Mouse (Mus musculus) urinary bladder, postnatal 4 days (tissue): ENCODE measurements around the gene Mrpl34.
A peak's percentile ranks its signal among the peaks of the same experiment; 100 is the strongest.

Experiments used
- DNase-seq, 2 experiments: peaks; one replicate each; pipeline ENCODE4 v3.0.0; 2021 to 2022; ENCODE audit warnings: low spot score in 2 of 2

The Mrpl34 gene

GRCm38 (mm10) chr8:71468916-71469315 lies 4.2 kb downstream of the Mrpl34 start, which contains the start of gene Dda1:
Gene Dda1, plus strand, starts transcription at chr8:71469199.
- peak; percentile 96 for DNase-seq

- DNase-seq: peak in 1 of 2 experiments; percentile 50
Measured at GRCm38 (mm10) chr8:71469411-71469810, 4.7 kb downstream of the Mrpl34 start.

GRCm38 (mm10) chr8:71470146-71470912 lies 5.6 kb downstream of the Mrpl34 start:
- no peak for DNase-seq

GRCm38 (mm10) chr8:71470913-71471255 lies 6.1 kb downstream of the Mrpl34 start:
- no peak for DNase-seq

- DNase-seq: no peak
Measured at GRCm38 (mm10) chr8:71471861-71472260, 7.1 kb downstream of the Mrpl34 start.

- no peak for DNase-seq
Measured at GRCm38 (mm10) chr8:71472601-71473386, 8.0 kb downstream of the Mrpl34 start.

GRCm38 (mm10) chr8:71474344-71474743 lies 9.6 kb downstream of the Mrpl34 start:
- no peak for DNase-seq

GRCm38 (mm10) chr8:71474785-71475701 lies 10.3 kb downstream of the Mrpl34 start:
- DNase-seq: no peak

- no peak for DNase-seq
Measured at GRCm38 (mm10) chr8:71475702-71476075, 10.9 kb downstream of the Mrpl34 start.

GRCm38 (mm10) chr8:71476099-71476940 lies 11.6 kb downstream of the Mrpl34 start:
- DNase-seq: peak; percentile 77 to 81

GRCm38 (mm10) chr8:71477196-71477845 lies 12.6 kb downstream of the Mrpl34 start:
- no peak for DNase-seq

GRCm38 (mm10) chr8:71478943-71479342 lies 14.2 kb downstream of the Mrpl34 start:
- no peak for DNase-seq

GRCm38 (mm10) chr8:71483932-71484331 lies 19.2 kb downstream of the Mrpl34 start:
- no peak for DNase-seq

GRCm38 (mm10) chr8:71484736-71485135 lies 20.0 kb downstream of the Mrpl34 start:
- DNase-seq: no peak

- DNase-seq: peak; percentile 78 to 87
Measured at GRCm38 (mm10) chr8:71485142-71486135, 20.7 kb downstream of the Mrpl34 start, which contains the start of gene Ano8. Gene Ano8, minus strand, starts transcription at chr8:71485963.

- no peak for DNase-seq
Measured at GRCm38 (mm10) chr8:71486136-71486529, 21.4 kb downstream of the Mrpl34 start.

- DNase-seq: peak; percentile 76 to 81
Measured at GRCm38 (mm10) chr8:71487691-71488445, 23.1 kb downstream of the Mrpl34 start, which contains the start of gene Gtpbp3. Gene Gtpbp3, plus strand, starts transcription at chr8:71488103.

GRCm38 (mm10) chr8:71488454-71488853 lies 23.7 kb downstream of the Mrpl34 start:
- peak; percentile 84 for DNase-seq
